Mouse (Mus musculus): Measurements from ENCODE around the gene Gsta1.
"Not testable (repeated sequence)": the region's sequence is repeated elsewhere in the genome, so short reads cannot be mapped to it uniquely, and the experiment has no call there.

Gene Gsta1

DNA sequence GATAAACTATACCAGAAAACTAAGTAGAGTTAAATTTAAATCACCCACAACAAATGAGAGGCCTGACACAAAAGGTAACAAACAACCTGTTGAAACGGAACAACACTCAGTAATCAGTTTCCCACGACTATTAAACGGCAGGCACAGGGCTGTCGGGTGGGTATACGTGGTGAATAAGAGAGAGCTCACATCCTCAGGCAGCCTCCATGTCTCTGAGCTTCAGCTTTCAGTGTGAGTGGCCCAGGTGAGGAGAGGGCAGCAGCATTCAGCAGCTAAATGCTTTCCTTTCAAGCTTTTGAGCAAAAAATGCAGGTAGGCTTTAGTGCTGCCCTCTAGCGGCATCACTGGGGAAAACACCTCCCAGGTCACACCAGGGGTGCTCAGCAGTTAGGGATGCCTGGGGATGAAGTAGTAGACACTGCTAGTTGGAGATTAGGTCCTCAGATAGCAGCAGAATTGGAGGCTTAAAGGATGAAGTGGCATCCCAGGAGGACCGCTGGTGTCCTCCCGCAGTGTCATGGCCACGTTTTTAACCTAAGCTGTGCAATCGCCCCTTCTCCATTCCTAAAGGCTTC, 2.8 kb downstream of the Gsta1 start:
- DNase-seq = not testable (repeated sequence)

- DNase-seq = not testable (repeated sequence)
Observed at GRCm38 (mm10) chr9:78255683-78256470, 25.4 kb downstream of the Gsta1 start.

DNA sequence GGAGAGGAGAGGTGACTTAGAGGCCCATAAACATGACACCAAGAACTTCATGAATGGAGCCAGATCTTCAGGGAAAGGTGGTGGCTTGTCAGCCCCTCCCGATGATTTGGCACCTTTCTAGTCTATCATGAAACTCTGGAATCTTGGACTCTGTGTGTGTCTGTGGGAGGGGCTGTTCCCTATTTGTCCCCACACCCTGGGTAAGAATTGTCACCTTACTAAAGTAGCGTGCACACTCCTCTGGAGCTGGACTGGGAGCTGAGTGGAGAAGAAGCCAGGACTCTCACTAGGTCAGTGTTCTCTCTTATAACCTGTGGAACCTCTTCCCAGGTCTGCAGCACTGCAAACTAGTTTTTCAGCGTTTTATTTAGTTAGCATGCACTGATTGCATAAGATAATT, 26.5 kb downstream of the Gsta1 start, which contains the start of gene Gm3776:
Gene Gm3776 (plus strand): TSS at position 216 of the 400 bp plus-strand sequence.
- not testable (repeated sequence) for DNase-seq

- peak; percentile 23 for DNase-seq
Observed at GRCm38 (mm10) chr9:78259688-78260087, 29.2 kb downstream of the Gsta1 start.

DNA sequence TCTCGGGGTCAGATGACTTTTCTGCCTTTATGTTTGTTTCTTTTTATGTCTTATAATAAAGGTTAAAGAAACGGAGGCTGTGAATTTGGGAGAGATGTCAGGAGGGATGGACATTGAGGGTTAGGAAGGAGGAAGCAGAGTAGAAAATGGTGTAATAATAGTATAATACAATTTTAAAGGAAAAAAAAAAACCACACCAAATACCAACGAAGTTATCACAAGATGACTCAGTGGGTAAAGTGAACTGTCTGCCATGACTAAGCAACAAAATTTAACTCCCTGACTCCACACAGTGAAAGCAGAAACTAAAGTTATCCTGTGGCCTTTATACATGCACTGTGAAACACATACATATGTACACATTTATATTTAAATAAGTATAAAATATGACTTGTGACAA, 40.5 kb downstream of the Gsta1 start:
- not testable (repeated sequence) for DNase-seq

DNA sequence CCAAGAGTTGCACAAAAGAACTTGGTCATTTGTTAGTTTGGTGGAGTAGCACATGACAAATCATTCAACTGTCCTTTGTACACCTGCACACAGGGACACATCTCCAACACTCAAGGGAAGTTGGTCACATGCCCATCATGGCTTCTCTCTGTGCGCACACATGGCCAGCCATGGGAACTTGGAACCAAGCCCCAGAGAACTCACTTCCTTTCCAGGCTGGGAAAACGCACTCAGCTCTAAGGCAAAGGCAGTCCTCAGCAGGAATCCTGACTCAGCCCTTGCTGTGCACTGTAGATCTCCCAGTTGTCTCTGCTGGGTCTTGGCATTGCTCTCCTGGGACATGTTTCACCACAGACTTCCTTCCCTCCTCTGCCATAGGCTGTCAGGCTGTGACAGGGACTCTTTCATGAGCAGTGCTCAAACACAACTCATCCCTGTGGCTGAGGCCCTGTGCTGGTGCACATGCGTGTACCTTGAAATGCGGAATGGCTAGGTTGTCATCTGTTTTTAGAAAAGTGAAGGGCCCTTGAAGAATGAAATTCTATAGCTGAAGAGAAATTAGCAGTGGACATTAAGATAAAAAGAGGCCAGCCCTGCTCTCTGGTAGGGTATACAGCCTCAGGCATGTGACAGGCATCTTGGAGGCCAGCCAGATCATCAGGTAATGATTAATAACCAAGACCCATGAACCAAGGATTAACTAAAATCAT, 51.7 kb downstream of the Gsta1 start:
- DNase-seq = not testable (repeated sequence)

DNA sequence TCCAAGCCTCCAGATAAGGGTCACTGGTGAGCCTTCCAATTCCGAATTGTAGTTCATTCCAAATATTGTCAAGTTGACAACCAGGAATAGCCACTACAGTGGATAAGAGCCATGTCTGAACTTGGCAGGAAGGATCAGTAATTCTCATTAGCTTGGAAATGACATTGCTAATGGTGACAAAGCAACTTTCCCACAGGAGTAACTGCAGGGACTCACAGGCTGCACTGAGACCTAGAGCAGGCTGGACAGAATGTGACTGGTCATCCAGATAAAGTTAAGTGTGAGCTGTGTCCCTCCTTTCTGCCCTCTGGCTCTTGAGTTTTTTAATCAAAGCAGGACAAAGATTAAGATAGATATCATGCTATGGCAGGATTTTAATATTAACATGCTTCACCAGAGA, 58.6 kb downstream of the Gsta1 start:
- DNase-seq = not testable (repeated sequence)

DNA sequence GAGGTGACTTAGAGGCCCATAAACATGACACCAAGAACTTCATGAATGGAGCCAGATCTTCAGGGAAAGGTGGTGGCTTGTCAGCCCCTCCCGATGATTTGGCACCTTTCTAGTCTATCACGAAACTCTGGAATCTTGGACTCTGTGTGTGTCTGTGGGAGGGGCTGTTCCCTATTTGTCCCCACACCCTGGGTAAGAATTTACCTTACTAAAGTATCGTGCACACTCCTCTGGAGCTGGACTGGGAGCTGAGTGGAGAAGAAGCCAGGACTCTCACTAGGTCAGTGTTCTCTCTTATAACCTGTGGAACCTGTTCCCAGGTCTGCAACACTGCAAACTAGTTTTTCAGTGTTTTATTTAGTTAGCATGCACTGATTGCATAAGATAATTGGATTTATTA, 59.3 kb downstream of the Gsta1 start, which contains the start of gene Gm10639:
Gene Gm10639 (plus strand): TSS at position 201 of the 400 bp plus-strand sequence.
- not testable (repeated sequence) for DNase-seq
